Mouse (Mus musculus): Measurements from ENCODE around the gene Prkci. TPM values are rescaled to one million over a fixed set of nuclear protein-coding genes. Genes with fewer than 3 reads are reported as not detected.

The Prkci gene
- polyA plus RNA-seq, 1 experiment, result 38.2 TPM

Other genes with a start within 250 kb of the Prkci start
- 0.04 TPM in 1 of 2 replicates, not detected in the other for gene Samd7, start 249.5 kb upstream of the Prkci start, polyA plus RNA-seq (2012; rRNA removed)
- 102 and 113 TPM in 2 replicates for gene Sec62, start 202.9 kb upstream of the Prkci start, polyA plus RNA-seq (2012; rRNA removed)
- 1.4 and 2.0 TPM in 2 replicates for gene Gpr160, start 139.8 kb upstream of the Prkci start, polyA plus RNA-seq (2012; rRNA removed)
- 22.5 and 23.5 TPM in 2 replicates for gene Phc3, start 26.3 kb upstream of the Prkci start, polyA plus RNA-seq (2012; rRNA removed)
- gene Skil, start 99.3 kb downstream of the Prkci start, polyA plus RNA-seq (2012; rRNA removed), result 19.8 and 20.0 TPM in 2 replicates
- 135 and 164 TPM in 2 replicates for gene Cldn11, start 154.2 kb downstream of the Prkci start, polyA plus RNA-seq (2012; rRNA removed)

Data from frontal cortex, adult 2 months (tissue).